Mouse (Mus musculus): ENCODE measurements at regions not wholly inside any gene's neighbourhood (a gene's known extent, or its start where the extent isn't known, plus 50 kb on each side); places are given as distances from the start of the nearest gene placed in this dataset.
A peak's percentile ranks its signal among the peaks of the same experiment; 100 is the strongest.

DNA sequence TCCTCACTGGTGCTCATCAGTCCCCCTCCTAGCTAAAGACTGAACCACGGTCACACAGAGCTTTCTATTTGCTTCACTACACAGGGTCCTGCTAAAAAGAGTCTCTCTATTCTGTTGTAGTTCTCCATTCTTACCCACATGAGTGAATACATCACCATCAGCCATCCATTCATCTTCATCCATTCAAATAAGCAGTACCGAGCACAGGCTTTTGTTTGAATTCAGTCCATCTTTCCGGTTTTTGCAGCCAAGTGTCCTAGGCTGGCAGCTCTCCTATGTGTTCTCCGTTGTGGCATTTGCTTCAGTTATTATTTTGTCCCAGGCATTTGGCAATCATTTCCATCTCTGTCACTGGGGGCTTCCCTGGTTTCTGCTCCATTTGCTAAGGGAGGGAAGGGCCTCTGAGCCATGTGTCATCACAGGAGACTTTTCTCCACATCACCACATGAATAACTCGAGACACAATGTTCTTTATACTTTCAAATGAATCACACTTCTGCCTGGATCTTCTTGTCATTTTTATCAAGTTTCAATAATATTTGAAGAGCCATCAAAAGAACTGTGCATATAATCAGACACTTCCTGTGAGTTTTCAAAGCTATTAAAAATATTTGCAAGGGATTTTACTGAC lies 366.1 kb downstream of the Dnajb9 start:
- peak; percentile 42 for DNase-seq (ENCODE audit: low spot score)

DNA sequence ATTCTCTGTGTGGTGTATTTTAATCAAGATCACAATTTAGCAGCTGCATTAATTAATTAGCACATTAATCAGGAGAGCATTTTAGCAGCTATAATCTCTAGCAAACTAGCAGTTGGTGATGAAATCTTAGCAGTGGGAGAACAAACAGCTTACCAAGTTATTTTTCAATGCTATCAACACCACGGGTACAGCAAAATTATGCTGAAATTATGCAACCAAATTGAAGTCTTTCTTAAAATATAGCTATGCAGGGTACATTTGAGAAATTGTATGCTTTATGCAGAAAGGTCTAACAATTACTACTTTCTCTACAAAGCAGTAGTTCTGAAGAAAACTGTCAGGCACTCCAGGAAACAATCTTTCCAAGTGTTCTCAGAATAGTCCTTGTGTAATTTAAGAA lies 378.1 kb downstream of the Dnajb9 start:
- DNase-seq (ENCODE audit: low spot score): no peak

GRCm38 (mm10) chr12:43828641-43829040 lies 381.5 kb downstream of the Dnajb9 start:
- no peak for DNase-seq (ENCODE audit: low spot score)

DNA sequence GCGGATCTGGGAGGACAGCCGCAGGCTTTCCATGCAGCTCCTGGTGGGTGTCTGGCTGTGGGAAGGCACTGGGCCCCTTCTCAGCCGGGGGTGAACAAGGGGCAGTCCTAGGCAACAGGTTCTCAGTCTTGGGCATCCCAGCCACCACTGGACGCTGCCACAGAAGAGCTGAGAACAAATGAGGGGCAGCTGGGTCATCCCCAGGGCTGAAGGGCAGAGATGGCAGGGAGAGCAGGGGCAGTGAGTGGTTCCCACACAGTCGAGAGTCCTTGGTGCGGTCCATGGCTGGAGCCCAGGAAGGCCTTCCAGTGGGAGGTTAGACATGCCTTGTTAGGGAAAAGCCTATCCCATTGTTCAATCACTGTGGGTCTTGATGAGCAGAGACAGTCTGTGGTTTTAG lies 382.2 kb downstream of the Dnajb9 start:
- no peak for DNase-seq (ENCODE audit: low spot score)

DNA sequence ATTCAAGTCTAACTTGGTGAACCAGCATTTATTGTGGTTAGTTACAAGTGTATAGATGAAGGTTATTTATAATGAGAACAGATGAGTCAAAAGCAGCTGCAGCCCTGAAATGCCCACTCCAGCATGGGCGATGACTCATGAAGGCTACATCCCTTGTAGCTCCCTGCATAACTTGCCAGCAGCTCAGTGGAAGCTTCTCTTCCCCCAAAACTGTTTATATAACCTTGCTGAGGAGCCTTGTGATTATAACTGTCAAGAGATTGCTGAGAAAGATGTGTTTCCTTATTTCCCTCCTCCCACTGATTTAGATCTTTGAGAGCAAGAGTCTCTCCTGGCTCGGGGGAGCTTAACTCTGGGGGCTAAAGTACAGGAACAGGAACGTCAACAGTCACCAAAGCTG lies 382.8 kb downstream of the Dnajb9 start:
- DNase-seq (ENCODE audit: low spot score): no peak

GRCm38 (mm10) chr12:43813559-43813958 lies 396.6 kb downstream of the Dnajb9 start:
- DNase-seq (ENCODE audit: low spot score): peak; percentile 65

DNA sequence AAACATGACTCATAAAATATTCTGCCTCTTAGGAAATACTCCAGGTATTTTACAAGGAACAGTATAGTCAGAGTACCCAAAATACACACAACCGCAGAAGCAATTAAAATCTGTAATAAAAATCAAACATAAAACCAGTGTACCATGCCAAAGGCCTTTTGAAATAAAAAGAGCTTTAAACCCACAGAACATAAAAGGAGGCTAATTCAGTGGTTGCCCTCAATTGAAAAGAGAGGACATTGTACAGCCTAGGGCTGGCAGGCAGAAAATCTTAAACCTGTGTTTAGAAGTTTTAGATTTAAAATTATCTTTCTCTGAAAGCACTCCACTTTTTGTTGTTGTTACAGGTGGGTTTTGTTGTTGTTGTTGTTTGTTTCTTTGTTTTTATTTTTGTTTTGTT lies 437.4 kb downstream of the Dnajb9 start:
- DNase-seq (ENCODE audit: low spot score): no peak

DNA sequence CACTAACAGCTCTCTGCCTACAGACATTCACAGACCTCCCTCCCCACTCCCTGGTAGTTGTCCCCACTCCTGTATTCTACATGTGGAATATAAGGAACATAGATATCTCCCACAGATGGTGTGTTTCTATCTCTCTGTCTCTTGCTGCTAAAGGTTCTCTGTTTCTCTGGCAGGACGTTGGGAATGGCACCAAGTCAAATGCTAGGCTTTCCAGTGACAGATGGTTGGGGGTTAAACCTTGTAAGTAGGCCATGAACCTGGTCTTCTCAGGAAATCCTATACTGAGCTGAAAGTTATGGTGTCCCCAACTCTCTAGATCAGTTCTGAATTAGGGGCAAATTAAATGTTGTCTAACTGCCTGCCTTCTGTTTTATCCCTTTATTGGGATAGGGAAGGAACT lies 448.0 kb downstream of the Dnajb9 start:
- DNase-seq (ENCODE audit: low spot score): no peak
